Mouse (Mus musculus): Measurements from ENCODE around the gene Galnt7. TPM values are rescaled to one million over a fixed set of nuclear protein-coding genes. Genes with fewer than 3 reads are reported as not detected.

The Galnt7 gene
- polyA plus RNA-seq, 1 experiment = 4.7 TPM

DNA sequence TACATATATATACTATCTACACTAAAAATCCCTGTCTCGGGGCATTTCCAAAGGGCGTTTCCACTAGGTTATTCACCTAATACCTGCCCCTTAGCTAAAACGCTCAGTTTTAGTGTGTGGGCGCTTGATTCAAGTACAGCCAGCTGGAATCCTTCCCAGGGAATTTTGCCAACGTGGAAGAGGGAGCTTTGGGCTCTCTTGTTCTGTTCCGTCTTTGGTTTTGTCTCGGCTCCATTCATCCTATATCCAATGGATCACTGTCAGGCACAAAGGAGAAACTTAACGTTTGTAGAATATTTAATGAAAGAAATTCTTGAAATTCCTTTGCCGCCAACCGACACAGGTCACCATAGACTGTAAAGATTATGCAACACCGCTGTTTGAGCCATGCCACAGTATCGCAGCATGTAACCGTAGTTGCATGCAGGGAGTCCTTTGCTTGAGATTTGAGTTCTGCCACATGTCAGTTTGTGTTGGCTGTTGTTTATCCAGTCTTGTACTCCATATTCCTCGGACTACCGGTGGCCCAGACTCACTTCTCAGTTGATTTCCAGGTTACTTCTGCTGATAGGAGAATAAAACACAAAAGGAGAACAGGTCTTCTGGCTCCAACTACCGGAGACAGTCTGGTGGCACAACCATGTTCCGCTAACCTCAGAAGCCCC lies 153.9 kb downstream of the Galnt7 start:
- peak; percentile 75 for DNase-seq (ENCODE audit: low read depth)

- DNase-seq (ENCODE audit: low read depth) = no peak
Observed at GRCm38 (mm10) chr8:57498494-57498846, 154.4 kb downstream of the Galnt7 start.

DNA sequence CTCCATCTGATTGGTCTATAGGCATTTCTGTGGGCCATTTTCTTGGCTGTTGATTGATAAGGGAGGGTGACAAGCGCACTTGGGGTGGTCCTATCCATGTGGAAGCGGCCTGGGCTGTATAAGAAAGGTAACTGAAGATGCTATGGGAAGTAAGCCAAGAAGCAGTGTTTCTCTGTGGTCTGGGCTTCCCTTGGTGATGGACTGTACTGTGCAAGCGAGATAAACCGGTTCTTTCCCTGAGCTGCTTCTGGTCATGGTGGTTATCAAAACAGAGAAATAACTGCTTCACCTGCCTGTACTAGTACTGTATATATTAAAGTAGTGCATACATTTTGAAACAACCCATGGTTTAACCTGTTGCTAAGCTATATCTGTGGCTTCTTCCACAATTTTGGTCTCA lies 161.0 kb downstream of the Galnt7 start:
- no peak for DNase-seq (ENCODE audit: low read depth)

DNA sequence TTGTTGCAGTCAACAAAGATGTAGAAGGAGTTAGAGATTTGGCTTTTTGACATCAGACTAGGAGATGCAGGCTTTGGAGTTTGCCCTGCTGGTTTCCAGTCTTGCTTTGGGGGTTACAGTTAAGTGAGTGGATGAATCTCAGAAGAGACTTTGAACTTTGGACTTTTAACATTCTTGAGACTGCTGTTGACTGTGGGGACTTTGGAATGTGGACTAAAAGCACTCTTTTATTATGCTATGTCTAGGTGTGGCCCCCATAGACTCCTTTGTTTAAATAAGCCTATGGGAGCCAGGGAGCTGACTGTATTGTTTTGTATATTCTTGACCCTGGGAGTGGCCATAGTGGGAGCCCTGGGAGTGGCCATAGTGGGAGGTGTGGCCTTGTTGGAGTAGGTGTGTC lies 162.9 kb downstream of the Galnt7 start:
- DNase-seq (ENCODE audit: low read depth) = no peak

- DNase-seq (ENCODE audit: low read depth) = no peak
Observed at GRCm38 (mm10) chr8:57489366-57489765, 163.5 kb downstream of the Galnt7 start.

GRCm38 (mm10) chr8:57488312-57488765 lies 164.5 kb downstream of the Galnt7 start:
- DNase-seq (ENCODE audit: low read depth) = no peak

GRCm38 (mm10) chr8:57487441-57488155 lies 165.2 kb downstream of the Galnt7 start, which contains the start of gene Sap30:
Sap30 (minus strand) TSS chr8:57487860.
- DNase-seq (ENCODE audit: low read depth) = peak; percentile 78

DNA sequence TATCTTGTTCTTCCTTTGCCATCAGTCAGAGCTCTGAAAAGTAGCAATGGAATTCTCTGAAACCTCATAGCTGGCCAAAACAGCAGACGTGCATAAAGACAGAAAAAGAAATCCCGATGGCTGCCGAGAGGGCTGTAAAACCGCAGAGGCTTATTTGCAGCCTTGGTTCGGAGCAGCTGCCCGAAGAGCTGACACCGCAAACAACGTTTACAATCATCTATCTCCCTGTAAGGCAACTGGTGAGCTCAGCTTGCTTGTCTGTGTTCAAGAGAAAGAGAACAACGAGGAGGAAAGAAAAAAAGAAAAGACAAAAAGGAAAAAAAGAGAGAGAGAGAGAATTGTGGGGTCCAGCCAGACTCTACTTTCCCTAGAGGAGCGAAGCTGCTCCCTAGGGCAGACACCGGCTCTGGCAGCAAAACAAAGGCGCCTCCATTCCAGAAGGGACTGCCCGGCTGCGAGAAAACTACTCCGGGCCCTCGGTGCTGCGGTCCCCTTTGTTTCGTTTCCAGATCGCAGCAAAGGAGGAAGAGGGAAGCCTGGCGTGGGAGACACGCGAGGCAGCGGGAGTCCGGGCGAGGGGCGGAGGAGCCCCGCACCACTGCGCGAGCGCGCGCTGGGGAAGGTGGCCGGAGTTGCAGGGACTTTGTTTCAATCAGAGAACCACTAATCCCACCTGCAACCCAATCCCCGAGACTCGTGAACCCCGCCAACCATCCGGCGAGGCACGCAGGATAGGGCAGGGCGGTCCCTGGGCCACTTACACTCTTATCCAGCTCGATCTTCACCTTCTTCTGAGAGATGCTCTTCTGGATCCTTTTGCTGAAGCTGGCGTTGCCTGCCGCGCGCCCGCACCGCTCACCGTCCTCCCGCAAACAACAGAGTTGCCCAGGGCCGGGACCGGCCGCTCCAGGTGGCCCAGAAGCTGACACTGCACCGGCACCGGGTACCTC lies 166.1 kb downstream of the Galnt7 start:
- DNase-seq (ENCODE audit: low read depth) = no peak

GRCm38 (mm10) chr8:57480606-57481005 lies 172.2 kb downstream of the Galnt7 start:
- DNase-seq (ENCODE audit: low read depth) = no peak

DNA sequence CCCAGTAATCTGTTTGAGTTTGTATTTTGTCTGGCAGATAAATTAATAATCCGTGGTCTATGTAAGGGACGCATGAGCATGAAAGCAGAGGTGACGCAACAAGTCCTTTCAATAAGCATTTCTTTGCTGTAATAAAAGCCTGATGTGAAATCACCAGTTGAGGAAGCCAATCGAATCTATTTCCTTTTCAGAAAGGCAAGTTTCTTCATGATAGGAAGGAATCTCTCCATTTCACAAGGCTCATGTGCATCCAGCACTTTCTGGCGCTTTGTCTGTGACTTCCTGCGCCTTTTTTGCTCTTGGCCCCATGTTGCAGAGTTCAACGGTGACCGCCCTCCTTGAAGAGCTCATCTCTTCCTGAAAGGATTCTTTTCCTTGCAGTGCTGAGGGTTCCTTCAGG lies 173.1 kb downstream of the Galnt7 start:
- DNase-seq (ENCODE audit: low read depth) = no peak

GRCm38 (mm10) chr8:57478406-57478805 lies 174.4 kb downstream of the Galnt7 start:
- no peak for DNase-seq (ENCODE audit: low read depth)

Other genes with a start within 250 kb of the Galnt7 start
- gene Scrg1, start 197.1 kb downstream of the Galnt7 start, polyA plus RNA-seq (2012; rRNA removed) = not detected in 2 replicates
- 2.2 and 2.9 TPM in 2 replicates for gene Sap30, start 165.2 kb downstream of the Galnt7 start, polyA plus RNA-seq (2012; rRNA removed)
- gene Hmgb2, start 141.1 kb downstream of the Galnt7 start, polyA plus RNA-seq (2012; rRNA removed) = 2.9 and 5.8 TPM in 2 replicates